In the genomic region with DNA sequence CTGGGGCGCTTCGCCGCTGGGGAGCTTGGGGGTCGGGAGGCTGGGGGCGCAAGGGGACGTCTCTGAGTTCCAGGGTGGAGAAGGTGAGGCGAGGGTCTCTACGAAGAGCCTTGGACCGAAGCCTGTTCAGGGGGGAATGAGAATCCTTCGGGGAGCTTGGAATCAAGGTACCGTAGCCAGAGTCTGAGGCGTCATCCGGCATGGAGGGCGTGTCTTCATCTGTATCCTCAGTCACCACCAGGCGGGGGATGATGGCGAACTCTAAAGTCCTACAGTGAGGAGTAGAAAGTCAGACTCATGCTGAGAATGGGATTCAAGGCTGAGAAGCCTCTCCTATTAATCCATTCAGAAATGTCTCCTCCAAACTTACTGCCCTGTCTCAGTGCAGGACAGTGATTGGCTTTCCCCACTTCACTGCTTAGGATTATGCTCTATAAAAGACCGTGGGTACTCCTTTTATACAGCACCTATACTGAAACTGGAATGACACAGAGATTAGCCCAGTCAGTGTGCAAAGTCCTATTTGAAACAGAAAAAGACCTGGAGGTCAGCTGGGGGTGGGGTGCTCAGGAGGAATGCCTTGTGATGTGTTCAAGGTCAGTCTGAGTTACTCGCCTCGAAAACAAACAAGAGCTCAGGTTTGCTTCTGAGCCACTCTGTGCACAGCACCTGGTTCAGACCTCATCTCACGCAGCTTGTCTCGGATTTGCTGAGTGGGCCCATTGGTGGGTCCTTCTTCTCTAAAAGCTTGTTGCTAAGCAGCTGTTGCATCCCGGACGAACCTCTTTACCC, we compare ENCODE assay signal across 10 mouse cellular contexts. TPM values are rescaled to one million over a fixed set of nuclear protein-coding genes. Genes with fewer than 3 reads are reported as not detected.
DNase-seq lines count a peak whose midpoint lies in the region; ATAC-seq and TF ChIP-seq lines count a peak whose summit lies in the region.
"Had no signal": no experiment of that assay in that cellular context is flagged by ENCODE, and none has a peak within 500 bp of the region (broad histone marks: within the 10 kb centered on the region; RNA-seq: fewer than 3 reads in every experiment).

No protein-coding gene starts in this region.

- H3K4me1 ChIP-seq in heart, embryonic 15.5 days (replicated peaks), result peaks cover 28% of the 10 kb centered on the region
- peaks cover 14% of the 10 kb centered on the region for H3K4me1 ChIP-seq in forebrain, embryonic 15.5 days
- peaks cover 25% of the 10 kb centered on the region for H3K4me1 ChIP-seq in neural tube, embryonic 13.5 days (replicated peaks)

- H3K9ac ChIP-seq in heart, embryonic 15.5 days, result no peak overlapping the region
- no peak overlapping the region for H3K9ac ChIP-seq in forebrain, embryonic 15.5 days (replicated peaks)
- H3K9ac ChIP-seq in neural tube, embryonic 13.5 days, result 0 out of 2 replicates have a peak overlapping the region, but pooled peaks have one; percentile 35

- 22% methylated on average over 23 of the region's 23 CpGs for WGBS in heart, embryonic 15.5 days
- 7% methylated on average over 23 of the region's 23 CpGs for WGBS in forebrain, embryonic 15.5 days
- WGBS in neural tube, embryonic 13.5 days, result 8% methylated on average over 23 of the region's 23 CpGs

- DNase-seq in heart, adult 9 months (ENCODE audit: low spot score in 2 of 2), result no peak
- DNase-seq in kidney, postnatal 10 days, result peak; percentile 56
- DNase-seq in spleen, postnatal 4 days (ENCODE audit: low spot score in 2 of 2), result no peak
- DNase-seq in left cerebral cortex, adult 2 months (ENCODE audit: extremely low spot score in 1 of 2, low spot score in 2 of 2), result no peak

- no peak for ATAC-seq in heart, embryonic 15.5 days (replicated peaks; ENCODE audit: insufficient number of reproducible peaks, insufficient read depth, low FRiP score, low read depth)
- no peak for ATAC-seq in forebrain, embryonic 15.5 days (replicated peaks)
- no peak for ATAC-seq in neural tube, embryonic 13.5 days (ENCODE audit: low read depth)
- no peak for ATAC-seq in megakaryocyte progenitor cell, adult 5-6 weeks (replicated peaks; ENCODE audit: poor library complexity)

- 0 out of 2 replicates have a peak overlapping the region, but pooled peaks have one; percentile 23 for H3K4me2 ChIP-seq in heart, embryonic 15.5 days
- H3K4me2 ChIP-seq in forebrain, embryonic 15.5 days (replicated peaks), result peak overlapping the region; percentile 26; the same call in 1 of the 2 replicates
- H3K4me2 ChIP-seq in neural tube, embryonic 13.5 days, result peak overlapping the region; percentile 34

- no peak overlapping the region; the same call in 1 of the 2 replicates for H3K4me3 ChIP-seq in heart, embryonic 15.5 days
- H3K4me3 ChIP-seq in forebrain, embryonic 15.5 days, result no peak overlapping the region
- H3K4me3 ChIP-seq in neural tube, embryonic 13.5 days, result 0 out of 2 replicates have a peak overlapping the region, but pooled peaks have one; percentile 7
- no peak overlapping the region for H3K4me3 ChIP-seq in left cerebral cortex, adult 2 months
- H3K4me3 ChIP-seq: erythroblast, embryonic 14.5 days; megakaryocyte, embryonic 14.5 days had no signal

- H3K27ac ChIP-seq in heart, embryonic 15.5 days, result no peak overlapping the region
- H3K27ac ChIP-seq in forebrain, embryonic 15.5 days (replicated peaks), result no peak overlapping the region
- H3K27ac ChIP-seq in neural tube, embryonic 13.5 days (replicated peaks), result no peak overlapping the region
- no peak overlapping the region for H3K27ac ChIP-seq in left cerebral cortex, adult 2 months

- peaks cover 32% of the 10 kb centered on the region for H3K27me3 ChIP-seq in heart, embryonic 15.5 days
- H3K27me3 ChIP-seq in forebrain, embryonic 15.5 days, result peaks cover 28% of the 10 kb centered on the region
- H3K27me3 ChIP-seq in neural tube, embryonic 13.5 days, result peaks cover 47% of the 10 kb centered on the region

- intact Hi-C loops in left cerebral cortex, adult 2 months (cut with DNase I), result loop anchor here (2.0 kb wide), 1 partner anchor 241 kb away; no protein-coding TSS in a partner anchor

- H3K36me3 ChIP-seq in heart, embryonic 15.5 days, result peaks cover 36% of the 10 kb centered on the region
- H3K36me3 ChIP-seq in forebrain, embryonic 15.5 days, result no peaks in the 10 kb centered on the region
- no peaks in the 10 kb centered on the region for H3K36me3 ChIP-seq in neural tube, embryonic 13.5 days

- H3K9me3 ChIP-seq in heart, embryonic 15.5 days (replicated peaks), result no peaks in the 10 kb centered on the region
- no peaks in the 10 kb centered on the region for H3K9me3 ChIP-seq in forebrain, embryonic 15.5 days
- H3K9me3 ChIP-seq in neural tube, embryonic 13.5 days, result no peaks in the 10 kb centered on the region

- TF ChIP-seq CTCF in left cerebral cortex, adult 2 months (IDR thresholded peaks at IDR 0.05), result no peak; the same call in none of the 2 replicates

RNA-seq across cellular contexts. Expression of gene Tnfrsf1a, which starts 14.5 kb away (rescaled TPM):
- 42.8 and 56.4 TPM in 2 replicates for polyA plus RNA-seq in heart, embryonic 15.5 days (2015; fragmentation: Nextera tagmentation; extraction: Ambion mirVana)
- 11.3 and 13.0 TPM in 2 replicates for polyA plus RNA-seq in forebrain, embryonic 15.5 days (2015; fragmentation: Nextera tagmentation; extraction: Ambion mirVana)
- polyA plus RNA-seq in neural tube, embryonic 13.5 days (2015; fragmentation: Nextera tagmentation; extraction: Ambion mirVana), result 17.5 and 21.5 TPM in 2 replicates
- 56.9 and 61.8 TPM in 2 replicates for total RNA-seq in megakaryocyte progenitor cell, adult 5-6 weeks (2015)
- total RNA-seq in megakaryocyte progenitor cell, adult 5-6 weeks (2017), result 56.6 and 57.1 TPM in 2 replicates
- 10 to 100 TPM; 10.8 to 11.1 TPM for total RNA-seq in left cerebral cortex, adult 2 months (2021)

RNA-seq across cellular contexts. Expression of gene Plekhg6, which starts 16.9 kb away (rescaled TPM):
- 0.05 and 0.37 TPM in 2 replicates for polyA plus RNA-seq in heart, embryonic 15.5 days (2015; fragmentation: Nextera tagmentation; extraction: Ambion mirVana)
- polyA plus RNA-seq in forebrain, embryonic 15.5 days (2015; fragmentation: Nextera tagmentation; extraction: Ambion mirVana), result 0.06 and 0.10 TPM in 2 replicates
- polyA plus RNA-seq in neural tube, embryonic 13.5 days (2015; fragmentation: Nextera tagmentation; extraction: Ambion mirVana), result 0.23 TPM in 1 of 2 replicates, not detected in the other
- not detected in 2 replicates for total RNA-seq in megakaryocyte progenitor cell, adult 5-6 weeks (2015)
- not detected in 2 replicates for total RNA-seq in megakaryocyte progenitor cell, adult 5-6 weeks (2017)
- under 1 TPM; 0.30 to 0.34 TPM for total RNA-seq in left cerebral cortex, adult 2 months (2021)
- polyA plus RNA-seq: erythroblast, embryonic 14.5 days had no signal

RNA-seq across cellular contexts. Expression of gene Scnn1a, which starts 43.2 kb away (rescaled TPM):
- polyA plus RNA-seq in heart, embryonic 15.5 days (2015; fragmentation: Nextera tagmentation; extraction: Ambion mirVana), result 0.81 and 2.8 TPM in 2 replicates
- 0.20 and 0.25 TPM in 2 replicates for polyA plus RNA-seq in forebrain, embryonic 15.5 days (2015; fragmentation: Nextera tagmentation; extraction: Ambion mirVana)
- 0.36 and 0.63 TPM in 2 replicates for polyA plus RNA-seq in neural tube, embryonic 13.5 days (2015; fragmentation: Nextera tagmentation; extraction: Ambion mirVana)
- total RNA-seq in megakaryocyte progenitor cell, adult 5-6 weeks (2015), result 21.8 and 22.9 TPM in 2 replicates
- 0.75 and 1.7 TPM in 2 replicates for total RNA-seq in megakaryocyte progenitor cell, adult 5-6 weeks (2017)
- total RNA-seq in left cerebral cortex, adult 2 months (2021), result 1 to 10 TPM; 2.5 to 2.7 TPM

RNA-seq across cellular contexts. Expression of gene Ltbr, which starts 50.0 kb away (rescaled TPM):
- 37.8 and 48.4 TPM in 2 replicates for polyA plus RNA-seq in heart, embryonic 15.5 days (2015; fragmentation: Nextera tagmentation; extraction: Ambion mirVana)
- 10.8 and 11.5 TPM in 2 replicates for polyA plus RNA-seq in forebrain, embryonic 15.5 days (2015; fragmentation: Nextera tagmentation; extraction: Ambion mirVana)
- polyA plus RNA-seq in neural tube, embryonic 13.5 days (2015; fragmentation: Nextera tagmentation; extraction: Ambion mirVana), result 16.3 and 17.5 TPM in 2 replicates
- 17.5 and 18.7 TPM in 2 replicates for total RNA-seq in megakaryocyte progenitor cell, adult 5-6 weeks (2015)
- 28.2 and 43.7 TPM in 2 replicates for total RNA-seq in megakaryocyte progenitor cell, adult 5-6 weeks (2017)
- 1 to 10 TPM; 7.9 to 9.1 TPM for total RNA-seq in left cerebral cortex, adult 2 months (2021)
